Mouse (Mus musculus) right cerebral cortex, postnatal 36 days (tissue): ENCODE data around the gene Fndc11.

Source experiments
- DNase-seq, 2 experiments: peaks; one replicate each; pipeline ENCODE4 v3.0.0; 2022; ENCODE audit warnings: low spot score in 2 of 2, mixed read lengths in 1 of 2

The Fndc11 gene

DNA sequence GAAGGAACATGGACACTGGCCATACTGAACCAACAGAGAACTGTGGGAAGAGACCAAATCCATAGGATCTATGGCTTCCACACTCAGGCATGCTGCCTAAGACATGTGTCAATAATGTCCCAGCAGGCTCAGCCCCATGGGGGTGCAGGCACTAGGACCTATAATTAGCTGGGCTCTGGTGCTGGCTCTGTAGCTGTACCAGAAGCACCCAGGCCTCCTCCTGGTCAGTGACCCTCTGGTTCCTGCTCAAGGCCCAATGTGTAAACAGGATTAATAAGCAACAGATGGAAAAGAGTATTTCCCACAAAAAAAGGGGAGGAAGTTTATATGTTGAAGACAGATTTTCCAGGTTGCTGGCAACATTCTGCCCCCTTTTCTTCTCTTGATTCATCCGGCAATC is 33.4 kb downstream of the Fndc11 start:
- DNase-seq, result no peak

DNA sequence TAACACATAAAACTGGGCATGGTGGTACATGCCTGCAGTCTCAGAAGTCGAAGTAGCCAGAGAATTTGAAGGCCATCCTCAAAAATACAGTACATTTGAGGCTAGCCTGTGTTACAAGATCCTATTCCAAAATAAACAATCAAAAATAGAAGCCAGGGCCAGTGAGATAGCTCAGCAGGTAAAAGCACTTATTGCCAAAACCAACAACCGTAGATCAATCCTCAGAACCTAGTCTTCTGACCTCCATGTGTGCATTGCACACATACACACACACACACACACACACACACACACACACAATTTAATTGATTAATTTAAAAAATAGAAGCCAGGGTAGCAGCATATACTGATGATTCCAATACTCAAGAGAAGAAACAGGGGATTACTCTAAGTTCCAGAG is 47.0 kb downstream of the Fndc11 start:
- DNase-seq, result no peak

- no peak for DNase-seq
These were observed 52.3 kb downstream of the Fndc11 start for GRCm38 (mm10) chr2:181272092-181272491.
